Mouse (Mus musculus) intestine, embryonic 14.5 days (tissue): ENCODE results near the gene Tmem104. TPM values are rescaled to one million over a fixed set of nuclear protein-coding genes. Genes with fewer than 3 reads are reported as not detected.

ENCODE experiments used
- ATAC-seq: fragments of 200-750 bp; cut with Nextera tagmentation; replicated peaks from 2 replicates; pipeline ENCODE4 v1.8.0; 2017; ENCODE audit warnings: low read depth, moderate number of reproducible peaks, moderate TSS enrichment, moderate library complexity; ENCODE audit not compliant: low FRiP score, low TSS enrichment
- DNase-seq: peaks from one replicate; pipeline ENCODE4 v3.0.0-alpha.2; 2018; ENCODE audit warnings: low spot score
- H3K27ac ChIP-seq: fragments of 300-500 bp; sonication (generic); 2 replicates; pipeline ENCODE4 v1.5.1; 2014; ENCODE audit warnings: low read depth, mild to moderate bottlenecking, control low read depth
- H3K27me3 ChIP-seq: fragments of 300-500 bp; sonication (generic); replicated peaks from 2 replicates; pipeline ENCODE4 v1.6.1; 2014; ENCODE audit warnings: low read length, control low read depth; ENCODE audit not compliant: control insufficient read depth, insufficient read depth
- H3K36me3 ChIP-seq: fragments of 300-500 bp; sonication (generic); 2 replicates; pipeline ENCODE4 v1.6.1; 2014; ENCODE audit warnings: low read length, control low read depth; ENCODE audit not compliant: control insufficient read depth, insufficient read depth
- H3K4me1 ChIP-seq: fragments of 300-500 bp; sonication (generic); replicated peaks from 2 replicates; pipeline ENCODE4 v1.6.1; 2014; ENCODE audit warnings: low read length, control low read depth, mixed read lengths; ENCODE audit not compliant: control insufficient read depth, insufficient read depth
- H3K4me2 ChIP-seq: fragments of 300-500 bp; sonication (generic); 2 replicates; pipeline ENCODE4 v1.6.1; 2014; ENCODE audit warnings: low read length
- H3K4me3 ChIP-seq: fragments of 300-500 bp; sonication (generic); 2 replicates; pipeline ENCODE4 v1.5.1; 2014; ENCODE audit warnings: low read depth, low read length, control low read depth, mixed read lengths
- H3K9ac ChIP-seq: fragments of 300-500 bp; sonication (generic); 2 replicates; pipeline ENCODE4 v1.6.1; 2014; ENCODE audit warnings: mild to moderate bottlenecking, low read length
- H3K9me3 ChIP-seq: fragments of 300-500 bp; sonication (generic); 2 replicates; pipeline ENCODE4 v1.6.1; 2016; ENCODE audit warnings: low read length, control low read depth; ENCODE audit not compliant: control insufficient read depth
- WGBS: fragments of 180-500 bp; shearing (Covaris S2); extraction: QIAGEN DNeasy Blood & Tissue Kit; methylation state at CpG from one replicate; pipeline ENCODE4 v1.1.7; 2014; 5-methylcytosine and 5-hydroxymethylcytosine counted together
- polyA plus RNA-seq: library from polyadenylated mRNA; unstranded; fragments of >200 nt; fragmentation: Nextera tagmentation; extraction: Ambion mirVana; gene quantifications from 2 replicates; pipeline ENCODE4 v1.2.1, GENCODE M21; 2014

The Tmem104 gene
- polyA plus RNA-seq, 1 experiment from 2014 or later: 8.3 TPM

DNA sequence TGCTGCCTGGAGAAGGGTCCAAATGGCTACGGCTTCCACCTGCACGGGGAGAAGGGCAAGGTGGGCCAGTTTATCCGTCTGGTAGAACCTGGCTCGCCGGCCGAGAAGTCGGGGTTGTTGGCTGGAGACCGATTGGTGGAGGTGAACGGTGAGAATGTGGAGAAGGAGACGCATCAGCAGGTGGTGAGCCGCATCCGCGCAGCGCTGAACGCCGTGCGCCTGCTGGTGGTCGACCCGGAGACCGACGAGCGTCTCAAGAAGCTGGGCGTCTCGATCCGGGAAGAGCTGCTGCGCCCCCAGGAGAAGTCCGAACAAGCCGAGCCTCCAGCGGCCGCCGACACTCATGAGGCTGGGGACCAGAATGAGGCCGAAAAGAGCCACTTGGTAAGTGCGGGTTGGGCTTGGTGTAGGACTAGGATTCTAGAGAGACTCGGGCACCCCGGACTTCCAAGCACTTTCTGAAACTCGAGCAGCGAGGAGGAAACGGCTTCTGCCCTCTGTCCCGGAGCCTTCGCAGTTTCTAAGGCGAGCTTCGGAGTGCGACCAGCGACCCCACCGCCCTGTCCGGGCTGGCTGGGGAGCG is 23.6 kb upstream of the Tmem104 start:
- under 1% methylated on average over 47 of the region's 47 CpGs for WGBS
- no peaks in the 10 kb centered on the region for H3K27me3 ChIP-seq
- no peaks in the 10 kb centered on the region for H3K9me3 ChIP-seq
- H3K36me3 ChIP-seq: no peaks in the 10 kb centered on the region
- H3K4me1 ChIP-seq: peaks cover 25% of the 10 kb centered on the region
- peak overlapping the region; percentile 55 for H3K9ac ChIP-seq
- H3K27ac ChIP-seq: peak overlapping the region; percentile 62
- peak overlapping the region; percentile 75 for H3K4me3 ChIP-seq
- peak overlapping the region; percentile 76 for H3K4me2 ChIP-seq
- DNase-seq (no peak), ATAC-seq (peak; percentile 12; the same call in 1 of the 2 replicates)

DNA sequence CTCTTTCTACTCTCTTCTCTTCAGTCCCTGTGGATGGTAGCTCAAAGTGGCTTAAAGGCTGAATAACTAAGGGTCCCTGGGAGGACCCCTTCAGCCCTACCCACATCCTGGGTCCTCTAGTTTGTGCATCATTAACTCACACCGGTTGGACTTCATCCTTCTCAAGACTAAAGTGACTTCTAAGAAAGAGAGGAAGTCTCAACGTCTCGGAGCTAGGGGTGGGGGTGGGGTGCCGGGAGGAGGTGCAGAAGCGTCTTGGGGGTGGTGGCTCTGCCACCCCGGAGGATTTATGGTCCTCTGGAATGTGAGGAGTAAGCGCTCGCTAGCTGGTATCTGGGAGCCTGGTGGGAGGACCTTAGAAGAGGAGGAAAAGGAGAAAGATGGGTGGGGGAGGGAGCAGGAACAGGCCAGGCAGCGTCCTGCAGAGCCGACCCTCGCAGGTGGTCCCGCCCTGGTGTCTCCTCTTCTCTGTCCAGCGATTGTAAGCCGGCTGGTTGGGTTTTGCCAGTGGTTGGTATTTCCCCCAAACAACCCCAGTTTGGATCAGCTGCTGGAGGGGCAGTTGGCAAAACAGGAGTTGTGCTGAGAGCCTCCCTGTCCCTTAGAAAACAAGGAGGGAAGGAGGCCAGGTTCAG is 22.8 kb upstream of the Tmem104 start:
- Histone ChIP-seq H3K4me2 (peak overlapping the region; percentile 76), H3K27me3 (no peaks in the 10 kb centered on the region), H3K4me3 (peak overlapping the region; percentile 75), H3K9ac (peak overlapping the region; percentile 55), H3K27ac (peak overlapping the region; percentile 57; the same call in 1 of the 2 replicates), H3K9me3 (no peaks in the 10 kb centered on the region), H3K4me1 (peaks cover 25% of the 10 kb centered on the region), H3K36me3 (no peaks in the 10 kb centered on the region)
- ATAC-seq (peak; percentile 24), DNase-seq (peak; percentile 69)
- WGBS: under 1% methylated on average over 13 of the region's 14 CpGs

DNA sequence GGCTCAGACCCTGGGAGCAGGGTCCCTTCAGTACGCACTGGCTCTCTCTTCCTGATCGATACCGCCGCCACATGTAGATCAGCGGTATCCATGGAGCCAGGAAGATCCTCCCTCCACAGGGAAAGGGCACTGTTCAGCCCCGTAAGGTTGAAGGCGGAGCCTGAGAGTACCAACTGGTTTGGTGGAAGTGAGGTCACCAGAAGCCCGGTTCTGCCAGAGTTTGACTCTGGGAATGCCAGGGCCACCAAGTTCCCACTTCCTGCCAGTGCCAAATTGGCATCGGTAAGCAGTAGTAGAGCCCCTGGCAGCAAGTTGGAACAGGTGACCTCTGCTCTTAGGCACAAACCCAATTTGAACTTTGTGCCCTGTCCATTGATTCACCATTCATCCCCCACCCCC is 22.3 kb upstream of the Tmem104 start:
- Histone ChIP-seq H3K27me3 (no peaks in the 10 kb centered on the region), H3K27ac (peak overlapping the region; percentile 57; the same call in 1 of the 2 replicates), H3K9ac (peak overlapping the region; percentile 35; the same call in 1 of the 2 replicates), H3K4me3 (peak overlapping the region; percentile 75), H3K4me2 (peak overlapping the region; percentile 76), H3K9me3 (no peaks in the 10 kb centered on the region), H3K36me3 (no peaks in the 10 kb centered on the region), H3K4me1 (peaks cover 25% of the 10 kb centered on the region)
- peak; percentile 44 for ATAC-seq
- peak; percentile 68 for DNase-seq
- WGBS: 2% methylated on average over 9 of the region's 9 CpGs

DNA sequence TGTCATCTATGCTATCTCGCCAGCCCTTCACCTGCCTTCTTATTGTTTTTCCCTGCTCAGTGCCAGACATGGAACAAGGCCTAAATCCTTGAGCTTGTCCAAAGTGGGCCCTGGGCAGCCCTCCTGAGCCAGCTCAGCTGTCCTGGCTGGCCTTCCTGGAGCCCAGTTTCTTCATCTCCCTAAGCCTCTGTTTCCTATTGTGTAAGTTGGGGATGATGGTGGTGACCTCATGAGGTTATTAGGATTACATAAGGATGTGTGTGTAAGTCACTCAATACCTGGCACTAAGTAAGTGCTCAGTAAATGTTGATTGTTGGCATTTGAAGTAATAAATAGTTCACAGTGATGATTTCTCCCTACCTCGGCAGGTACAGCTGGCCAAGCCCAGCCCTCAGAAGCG is 20.5 kb upstream of the Tmem104 start:
- H3K9ac ChIP-seq: no peak overlapping the region
- no peak overlapping the region for H3K4me3 ChIP-seq

DNA sequence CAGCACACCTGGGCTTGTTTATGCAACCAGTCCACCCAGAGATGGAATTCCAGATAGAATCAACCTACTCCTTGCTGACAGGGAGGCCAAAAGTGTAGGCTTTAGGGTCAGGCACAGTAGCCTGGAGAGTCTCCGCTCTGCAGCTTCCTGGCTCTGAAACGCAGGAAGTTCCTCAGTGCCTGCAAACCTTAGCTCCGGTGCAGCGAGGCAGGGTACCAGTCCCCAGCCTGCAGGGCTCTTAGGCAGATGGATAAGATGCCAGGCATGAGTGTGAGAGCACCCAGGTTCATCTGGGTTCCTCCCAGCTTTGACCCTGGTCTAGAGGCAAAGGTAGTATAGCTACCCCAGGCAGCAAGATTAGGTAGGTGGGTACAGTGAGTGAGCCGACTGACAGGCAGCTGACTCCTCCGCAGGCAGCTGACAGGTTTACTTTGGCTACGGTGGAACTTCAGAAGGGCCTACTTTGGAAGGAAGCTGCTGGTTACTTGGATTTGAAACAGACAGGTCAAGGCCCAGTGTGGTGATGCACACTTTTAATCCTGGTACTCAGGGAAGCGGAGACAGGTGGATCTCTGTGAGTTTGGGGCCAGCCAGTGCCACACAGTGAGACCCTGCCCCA is 19.5 kb upstream of the Tmem104 start:
- no peak overlapping the region for H3K9ac ChIP-seq

More for the DNA sequence above, 20.5 kb upstream of the Tmem104 start:
- WGBS: 65% methylated on average over 3 of the region's 3 CpGs
- no peaks in the 10 kb centered on the region for H3K36me3 ChIP-seq
- DNase-seq (no peak), ATAC-seq (no peak)
- no peak overlapping the region for H3K4me2 ChIP-seq
- peaks cover 30% of the 10 kb centered on the region for H3K4me1 ChIP-seq
- no peak overlapping the region for H3K27ac ChIP-seq
- no peaks in the 10 kb centered on the region for H3K27me3 ChIP-seq
- H3K9me3 ChIP-seq: no peaks in the 10 kb centered on the region

DNA sequence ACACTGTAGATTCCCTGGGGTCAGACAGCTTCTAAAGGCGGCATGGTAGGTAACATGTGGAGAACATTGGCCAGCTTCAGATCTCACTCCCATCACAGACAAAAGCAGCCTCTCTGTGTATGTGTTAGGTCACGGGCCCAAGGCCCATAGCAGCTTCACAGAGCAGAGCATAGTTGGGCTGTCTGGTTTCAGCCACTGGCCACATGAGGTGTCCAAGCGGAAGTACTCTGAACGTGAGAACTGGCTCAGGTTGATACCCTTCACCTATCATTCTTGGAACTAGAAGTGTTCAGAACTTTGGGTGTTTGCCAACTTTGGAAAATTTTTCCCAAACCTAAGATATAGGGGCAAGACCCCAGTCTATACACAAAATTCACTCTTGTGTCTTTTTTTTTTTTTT is 17.9 kb upstream of the Tmem104 start:
- Histone ChIP-seq H3K4me3 (no peak overlapping the region), H3K9ac (no peak overlapping the region), H3K4me2 (no peak overlapping the region), H3K36me3 (no peaks in the 10 kb centered on the region), H3K27me3 (no peaks in the 10 kb centered on the region), H3K4me1 (peaks cover 48% of the 10 kb centered on the region), H3K27ac (no peak overlapping the region), H3K9me3 (no peaks in the 10 kb centered on the region)
- DNase-seq (no peak), ATAC-seq (no peak)
- 86% methylated on average over 4 of the region's 4 CpGs for WGBS

More for the DNA sequence above, 19.5 kb upstream of the Tmem104 start:
- Histone ChIP-seq H3K4me3 (no peak overlapping the region), H3K4me2 (no peak overlapping the region), H3K9me3 (no peaks in the 10 kb centered on the region), H3K4me1 (peaks cover 35% of the 10 kb centered on the region), H3K36me3 (no peaks in the 10 kb centered on the region), H3K27ac (no peak overlapping the region), H3K27me3 (no peaks in the 10 kb centered on the region)
- DNase-seq (no peak), ATAC-seq (no peak)
- WGBS: 74% methylated on average over 8 of the region's 8 CpGs

DNA sequence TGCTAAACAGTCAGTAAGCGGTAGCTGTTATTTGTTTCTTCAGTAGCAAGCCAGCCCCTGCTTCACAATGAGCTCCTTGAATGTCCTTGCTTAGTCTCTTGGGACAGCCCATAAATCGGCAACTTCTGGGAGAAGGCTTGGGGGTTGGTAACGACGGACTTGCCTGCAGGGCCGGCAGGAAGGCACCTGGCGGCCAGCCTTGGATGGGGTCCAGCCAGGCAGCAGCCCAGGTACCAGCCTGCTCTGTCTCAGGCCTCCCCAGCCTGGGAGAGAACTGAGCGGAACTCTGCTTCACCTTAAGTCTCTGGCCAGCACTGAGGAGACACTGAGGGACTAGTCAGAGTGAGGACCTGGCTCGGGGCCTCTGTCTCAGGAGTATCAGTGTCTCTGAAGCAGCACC is 16.2 kb upstream of the Tmem104 start:
- no peaks in the 10 kb centered on the region for H3K36me3 ChIP-seq
- H3K27ac ChIP-seq: no peak overlapping the region
- no peak overlapping the region for H3K9ac ChIP-seq
- H3K4me1 ChIP-seq: peaks cover 53% of the 10 kb centered on the region
- H3K4me3 ChIP-seq: no peak overlapping the region
- ATAC-seq (no peak), DNase-seq (no peak)
- no peaks in the 10 kb centered on the region for H3K27me3 ChIP-seq
- WGBS: 37% methylated on average over 8 of the region's 8 CpGs
- no peaks in the 10 kb centered on the region for H3K9me3 ChIP-seq
- H3K4me2 ChIP-seq: no peak overlapping the region

DNA sequence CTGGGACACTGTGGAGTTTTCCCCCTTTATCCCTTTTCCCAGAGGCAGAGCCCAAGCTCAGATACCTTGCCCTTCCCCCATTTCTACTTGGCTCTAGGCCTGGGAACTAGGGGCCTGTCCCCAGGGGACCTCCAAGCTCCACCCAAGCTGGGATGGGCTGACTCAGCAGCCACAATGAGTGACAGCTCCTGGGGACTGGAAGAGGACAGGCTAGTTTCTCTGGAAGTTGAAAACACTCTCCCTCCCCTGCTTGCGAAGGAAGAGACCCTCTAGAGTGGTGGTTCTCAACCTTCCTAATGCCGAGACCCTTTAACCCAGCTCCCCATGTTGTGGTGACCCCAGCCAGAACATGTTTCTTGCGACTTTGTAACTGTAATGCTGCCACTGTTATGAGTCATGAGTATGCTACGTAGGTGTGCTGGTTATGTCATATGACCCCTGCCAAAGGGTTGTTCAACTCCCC is 14.4 kb upstream of the Tmem104 start:
- H3K27ac ChIP-seq: no peak overlapping the region
- H3K4me2 ChIP-seq: peak overlapping the region; percentile 18; the same call in 1 of the 2 replicates
- H3K9ac ChIP-seq: no peak overlapping the region
- peak; percentile 64 for DNase-seq
- ATAC-seq: peak; percentile 9; the same call in 1 of the 2 replicates
- peaks cover 67% of the 10 kb centered on the region for H3K4me1 ChIP-seq
- H3K4me3 ChIP-seq: no peak overlapping the region
- H3K27me3 ChIP-seq: no peaks in the 10 kb centered on the region
- H3K9me3 ChIP-seq: no peaks in the 10 kb centered on the region
- no peaks in the 10 kb centered on the region for H3K36me3 ChIP-seq
- 43% methylated on average over 4 of the region's 4 CpGs for WGBS
